Mouse (Mus musculus): ENCODE measurements around the gene Pax1. TPM values are rescaled to one million over a fixed set of nuclear protein-coding genes. Genes with fewer than 3 reads are reported as not detected.

Gene Pax1
- total RNA-seq, 2 experiments from 2014 or later = not detected

GRCm38 (mm10) chr2:147371289-147371688 lies 9.6 kb downstream of the Pax1 start:
- intact Hi-C loops (cut with DNase I) = no loop called here
- no peak for DNase-seq

GRCm38 (mm10) chr2:147371840-147372239 lies 10.1 kb downstream of the Pax1 start:
- no peak for DNase-seq
- intact Hi-C loops (cut with DNase I) = no loop called here

GRCm38 (mm10) chr2:147372947-147373666 lies 11.4 kb downstream of the Pax1 start:
- DNase-seq = no peak
- intact Hi-C loops (cut with DNase I) = no loop called here

- intact Hi-C loops (cut with DNase I) = no loop called here
- DNase-seq = no peak
These were observed 11.9 kb downstream of the Pax1 start for GRCm38 (mm10) chr2:147373667-147374007.

GRCm38 (mm10) chr2:147374245-147374644 lies 12.5 kb downstream of the Pax1 start:
- DNase-seq = no peak
- intact Hi-C loops (cut with DNase I) = no loop called here

- intact Hi-C loops (cut with DNase I) = loop anchor here (5.0 kb wide), 2 partner anchors 282 to 412 kb away; no protein-coding TSS in a partner anchor
- no peak for DNase-seq
These were observed 13.4 kb downstream of the Pax1 start for GRCm38 (mm10) chr2:147375019-147375715.

GRCm38 (mm10) chr2:147378934-147379333 lies 17.2 kb downstream of the Pax1 start:
- peak; percentile 68 for DNase-seq
- intact Hi-C loops (cut with DNase I) = loop anchor here (5.0 kb wide), 2 partner anchors 278 to 408 kb away; no protein-coding TSS in a partner anchor

- intact Hi-C loops (cut with DNase I) = no loop called here
- DNase-seq = no peak
These were observed 21.6 kb downstream of the Pax1 start for GRCm38 (mm10) chr2:147383373-147383772.

GRCm38 (mm10) chr2:147386949-147387348 lies 25.2 kb downstream of the Pax1 start:
- DNase-seq = no peak
- intact Hi-C loops (cut with DNase I) = no loop called here

GRCm38 (mm10) chr2:147409323-147409722 lies 47.6 kb downstream of the Pax1 start:
- no peak for DNase-seq
- intact Hi-C loops (cut with DNase I) = no loop called here

- DNase-seq = no peak
These were observed 53.3 kb downstream of the Pax1 start for GRCm38 (mm10) chr2:147415037-147415436.

GRCm38 (mm10) chr2:147424582-147425255 lies 63.0 kb downstream of the Pax1 start:
- intact Hi-C loops (cut with DNase I) = no loop called here
- no peak for DNase-seq

More at GRCm38 (mm10) chr2:147415037-147415436, 53.3 kb downstream of the Pax1 start:
- intact Hi-C loops (cut with DNase I) = no loop called here

GRCm38 (mm10) chr2:147429607-147430356 lies 68.1 kb downstream of the Pax1 start:
- intact Hi-C loops (cut with DNase I) = no loop called here
- DNase-seq = no peak

GRCm38 (mm10) chr2:147433120-147433519 lies 71.4 kb downstream of the Pax1 start:
- peak; percentile 43 for DNase-seq
- intact Hi-C loops (cut with DNase I) = no loop called here

Other genes with a start within 250 kb of the Pax1 start
- gene Nkx2-2, start 167.7 kb upstream of the Pax1 start, total RNA-seq (2021) = 1 to 10 TPM; 5.5 to 7.4 TPM

Measured in left cerebral cortex, postnatal 4 days (tissue).